Mouse (Mus musculus) heart, postnatal 25 days (tissue): ENCODE measurements around the gene Ap1g1. TPM values are rescaled to one million over a fixed set of nuclear protein-coding genes. Genes with fewer than 3 reads are reported as not detected.
"Not testable (repeated sequence)": the region's sequence is repeated elsewhere in the genome, so short reads cannot be mapped to it uniquely, and the experiment has no call there.

ENCODE experiments used
- DNase-seq: peaks from one replicate; pipeline ENCODE4 v3.0.0; 2022; ENCODE audit warnings: low spot score
- intact Hi-C: fragments of 180-260 bp; cut with DNase I; formaldehyde crosslinking; loops from one replicate; pipeline ENCODE4 v1.15.1; 2025
- total RNA-seq, 2 experiments: library from RNA; stranded (reverse); gene quantifications; 2 replicates each; pipeline ENCODE4 v1.2.3; 2021

Ap1g1 gene
- total RNA-seq, 2 experiments from 2014 or later, result 38.0 to 41.4 TPM

GRCm38 (mm10) chr8:109854522-109854921 is 76.2 kb downstream of the Ap1g1 start:
- DNase-seq, result no peak
- intact Hi-C loops, result loop anchor here (5.0 kb wide), 1 partner anchor 218 kb away; no protein-coding TSS in a partner anchor

GRCm38 (mm10) chr8:109855451-109855850 is 77.1 kb downstream of the Ap1g1 start:
- intact Hi-C loops, result no loop called here
- DNase-seq, result no peak

GRCm38 (mm10) chr8:109863398-109863797 is 85.0 kb downstream of the Ap1g1 start:
- peak; percentile 24 for DNase-seq
- intact Hi-C loops, result no loop called here

DNA sequence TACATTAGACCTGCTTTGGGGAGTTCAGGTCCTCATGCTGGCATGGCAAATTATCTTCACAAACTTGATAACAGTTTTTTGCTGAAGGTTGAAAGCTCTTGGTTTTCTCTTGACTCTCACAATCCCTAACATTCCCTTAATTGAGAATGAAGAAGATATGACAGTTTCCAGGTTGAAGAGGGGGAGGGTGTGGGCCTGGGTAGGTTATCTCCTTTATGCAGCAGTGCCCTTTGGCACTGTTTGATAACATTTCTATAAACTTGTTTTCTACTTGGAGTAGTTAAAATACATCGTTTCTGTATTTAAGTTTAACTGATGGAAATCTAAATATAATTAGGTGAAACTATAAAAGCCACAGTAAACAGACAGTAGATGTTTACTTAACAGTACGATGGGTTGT is 86.4 kb downstream of the Ap1g1 start:
- intact Hi-C loops, result loop anchor here (5.0 kb wide), 2 partner anchors 53 to 87 kb away; partner anchors contain the start of gene Ap1g1
- DNase-seq, result no peak

DNA sequence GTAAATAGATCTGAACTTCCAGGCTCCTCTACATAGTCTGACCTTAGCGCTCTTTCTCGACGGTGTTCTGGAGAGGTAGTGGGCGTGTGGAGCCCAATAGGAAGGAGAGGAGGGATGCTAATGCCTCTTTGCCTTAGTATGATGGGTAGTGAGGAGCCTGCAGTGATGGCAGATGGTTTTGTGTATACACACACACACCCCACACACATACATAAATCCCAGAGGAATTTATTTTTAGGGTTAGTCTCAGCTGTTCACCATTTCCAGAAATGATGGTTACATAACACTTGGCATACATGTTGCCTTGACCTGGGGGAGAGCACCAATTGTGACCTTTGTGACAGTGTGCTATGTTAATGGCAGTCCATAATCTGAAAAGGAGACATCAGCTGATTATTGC is 87.2 kb downstream of the Ap1g1 start:
- intact Hi-C loops, result loop anchor here (5.0 kb wide), 2 partner anchors 52 to 88 kb away; partner anchors contain the start of gene Ap1g1
- DNase-seq, result no peak

DNA sequence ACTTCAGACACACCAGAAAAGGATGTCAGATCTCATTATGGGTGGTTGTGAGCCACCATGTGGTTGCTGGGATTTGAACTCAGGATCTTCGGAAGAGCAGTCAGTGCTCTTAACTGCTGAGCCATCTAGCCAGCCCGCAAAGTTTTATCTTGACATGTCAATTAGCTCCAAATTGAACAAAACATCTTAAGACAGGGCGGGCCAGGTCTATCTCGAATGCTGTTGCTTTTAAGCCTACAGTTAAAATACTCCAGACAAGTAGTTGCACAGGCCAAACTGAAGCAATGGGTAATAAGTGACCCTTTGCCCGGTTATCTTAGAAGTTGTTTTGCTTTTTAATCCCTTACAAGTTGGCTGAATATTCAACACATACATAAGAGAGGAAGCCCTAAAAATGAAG is 88.3 kb downstream of the Ap1g1 start:
- DNase-seq, result no peak
- intact Hi-C loops, result loop anchor here (5.0 kb wide), 2 partner anchors 51 to 89 kb away; partner anchors contain the start of gene Ap1g1

DNA sequence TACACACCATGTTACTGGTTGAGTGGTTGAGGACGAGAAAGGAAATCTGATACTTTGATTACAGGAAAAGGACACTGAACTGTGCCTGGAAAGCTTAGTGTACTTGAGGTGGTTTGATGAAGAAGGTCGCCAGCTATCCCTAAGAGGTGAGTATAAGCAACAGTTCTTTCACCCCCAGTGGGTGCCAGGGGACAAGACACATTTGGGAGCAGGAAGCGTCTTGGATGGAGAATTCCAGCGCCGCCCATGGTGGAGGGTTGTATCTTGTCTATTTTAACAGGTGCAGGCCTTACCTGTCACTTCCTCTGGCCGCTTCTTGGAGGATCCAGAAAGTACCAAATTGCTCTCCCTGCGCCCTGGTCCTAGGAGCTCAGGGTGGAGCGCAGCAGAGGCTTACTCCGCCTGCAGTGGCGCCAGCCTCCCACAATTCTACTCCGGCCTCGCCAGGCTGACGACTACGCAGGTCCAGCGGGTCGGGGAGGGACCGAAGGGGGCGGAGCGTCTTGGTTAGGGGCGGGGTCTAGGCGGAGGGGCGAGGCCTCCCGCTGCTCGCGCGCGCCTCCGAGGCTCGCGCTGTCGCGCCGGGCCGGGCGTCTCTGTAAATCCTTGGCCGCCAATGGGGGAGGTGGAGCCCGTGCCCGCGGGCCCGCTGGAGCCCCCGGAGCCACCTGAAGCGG is 89.8 kb downstream of the Ap1g1 start, which contains the start of gene Phlpp2:
Phlpp2 (plus strand) TSS at position 540 of the 677 bp plus-strand sequence.
- intact Hi-C loops, result loop anchor here (5.0 kb wide), 2 partner anchors 49 to 91 kb away; partner anchors contain the start of gene Ap1g1

GRCm38 (mm10) chr8:109868680-109869361 is 90.5 kb downstream of the Ap1g1 start:
- intact Hi-C loops, result loop anchor here (5.0 kb wide), 2 partner anchors 48 to 92 kb away; partner anchors contain the start of gene Ap1g1
- DNase-seq, result peak; percentile 29

More for the DNA sequence above, 89.8 kb downstream of the Ap1g1 start, which contains the start of gene Phlpp2:
- DNase-seq, result peak; percentile 92

DNA sequence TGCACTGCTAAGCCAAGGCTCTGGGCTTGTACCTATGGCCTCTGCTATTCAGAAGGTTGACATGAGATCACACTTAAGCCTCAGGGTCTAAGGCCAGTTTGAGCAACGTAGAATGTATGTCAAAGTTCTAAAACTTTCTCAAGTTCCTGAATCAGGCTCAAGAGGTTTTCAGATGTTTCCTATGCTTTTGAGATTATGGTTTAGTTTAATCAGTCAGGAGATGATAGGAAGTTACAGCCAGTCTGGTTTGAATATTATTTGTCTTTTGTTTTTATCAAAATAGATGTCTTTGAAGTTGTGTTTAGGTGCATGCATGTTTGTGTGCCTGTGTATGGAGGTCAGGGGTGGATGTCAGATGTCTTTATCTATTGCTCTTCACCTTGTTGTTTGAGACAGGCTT is 92.7 kb downstream of the Ap1g1 start:
- no peak for DNase-seq

DNA sequence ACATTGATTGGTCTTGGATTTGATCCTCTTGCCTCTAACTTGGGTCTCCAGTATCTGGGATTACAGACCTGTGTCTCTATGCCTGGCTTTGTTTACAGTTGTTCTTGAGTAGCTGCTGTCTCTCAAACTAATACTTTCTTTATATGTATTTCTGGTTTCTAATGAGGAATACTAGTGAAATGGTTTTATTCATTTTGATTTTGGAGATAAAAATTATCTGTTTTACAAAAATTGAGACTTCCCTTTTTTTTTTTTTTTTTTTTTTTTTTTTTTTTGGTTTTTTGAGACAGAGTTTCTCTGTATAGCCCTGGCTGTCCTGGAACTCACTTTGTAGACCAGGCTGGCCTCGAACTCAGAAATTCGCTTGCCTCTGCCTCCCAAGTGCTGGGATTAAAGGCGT is 95.4 kb downstream of the Ap1g1 start:
- DNase-seq, intact Hi-C loops: not testable (repeated sequence)

More for the DNA sequence above, 92.7 kb downstream of the Ap1g1 start:
- intact Hi-C loops, result no loop called here

GRCm38 (mm10) chr8:109880012-109880662 is 101.8 kb downstream of the Ap1g1 start:
- DNase-seq, result no peak
- intact Hi-C loops, result no loop called here

DNA sequence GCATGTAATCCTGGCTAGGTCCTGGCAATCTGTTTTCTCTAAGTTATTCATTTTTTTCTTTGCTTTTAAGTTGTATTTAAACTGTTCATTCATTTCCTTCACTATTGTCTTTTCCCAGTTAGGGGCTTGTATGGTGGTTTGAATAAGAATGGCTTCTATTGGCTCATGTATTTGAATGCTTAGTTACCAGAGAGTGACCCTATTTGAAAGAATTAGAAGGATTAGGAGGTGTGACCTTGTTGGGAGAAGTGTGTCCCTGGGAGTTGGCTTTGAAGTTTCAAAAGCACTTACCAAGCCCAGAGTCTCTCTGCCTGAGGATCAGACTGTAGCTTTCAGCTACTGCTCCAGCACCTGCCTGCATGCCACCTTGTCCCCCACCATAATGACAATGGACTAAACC is 106.9 kb downstream of the Ap1g1 start:
- intact Hi-C loops, result no loop called here
- DNase-seq, result no peak

DNA sequence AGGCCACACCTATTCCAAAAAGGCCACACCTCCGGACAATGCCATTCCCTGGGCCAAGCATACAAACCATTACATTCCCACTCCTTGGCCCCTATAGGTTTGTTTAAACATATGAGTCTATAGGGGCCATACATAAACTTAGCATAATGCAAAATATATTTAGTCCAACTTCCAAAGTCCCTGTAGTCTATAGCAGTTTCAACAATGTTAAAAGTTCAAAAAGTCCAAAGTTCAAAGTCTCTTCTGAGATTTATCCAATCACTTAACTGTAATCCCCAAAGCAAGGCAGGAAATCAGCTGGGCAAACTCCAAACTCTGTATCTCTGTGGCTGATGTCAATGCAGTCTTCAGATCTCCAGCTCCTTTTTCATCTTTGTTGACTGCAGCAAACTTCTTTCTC is 110.9 kb downstream of the Ap1g1 start:
- intact Hi-C loops, result no loop called here
- no peak for DNase-seq

DNA sequence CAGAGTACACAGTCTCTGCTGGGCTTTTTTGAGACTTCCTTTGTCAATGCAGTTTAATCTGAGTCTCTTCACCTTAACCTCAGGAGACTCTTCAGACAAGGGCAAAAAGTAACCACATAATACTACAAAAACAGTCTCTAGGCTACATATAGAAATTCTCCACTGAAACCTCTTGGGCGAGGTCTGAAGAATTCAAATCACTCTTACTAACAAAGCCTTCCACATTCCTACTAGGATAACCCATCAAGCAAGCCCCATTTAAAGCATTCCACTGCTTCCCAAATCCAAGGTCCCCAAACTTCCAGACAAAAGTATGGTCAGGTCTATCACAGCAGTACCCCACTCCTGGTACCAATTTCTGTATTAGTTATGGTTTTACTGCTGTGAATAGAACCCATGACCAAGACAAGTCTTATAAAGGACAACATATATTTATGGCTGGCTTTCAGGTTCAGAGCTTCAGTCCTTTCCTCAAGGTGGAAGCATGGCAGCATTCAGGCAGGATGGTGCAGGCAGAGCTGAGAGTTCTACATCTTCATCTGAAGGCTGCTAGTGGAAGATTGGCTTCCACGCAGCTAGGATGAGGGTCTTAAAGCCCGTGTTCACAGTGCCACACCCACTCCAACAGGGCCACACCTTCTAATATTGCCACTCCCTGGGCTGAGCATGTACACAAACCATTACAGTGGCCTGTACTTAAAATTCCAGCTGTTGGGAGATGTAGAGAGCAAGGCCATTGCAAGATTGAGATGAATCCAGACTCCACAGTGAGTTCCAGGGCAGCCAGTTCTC is 112.6 kb downstream of the Ap1g1 start:
- DNase-seq, result no peak
- intact Hi-C loops, result no loop called here

DNA sequence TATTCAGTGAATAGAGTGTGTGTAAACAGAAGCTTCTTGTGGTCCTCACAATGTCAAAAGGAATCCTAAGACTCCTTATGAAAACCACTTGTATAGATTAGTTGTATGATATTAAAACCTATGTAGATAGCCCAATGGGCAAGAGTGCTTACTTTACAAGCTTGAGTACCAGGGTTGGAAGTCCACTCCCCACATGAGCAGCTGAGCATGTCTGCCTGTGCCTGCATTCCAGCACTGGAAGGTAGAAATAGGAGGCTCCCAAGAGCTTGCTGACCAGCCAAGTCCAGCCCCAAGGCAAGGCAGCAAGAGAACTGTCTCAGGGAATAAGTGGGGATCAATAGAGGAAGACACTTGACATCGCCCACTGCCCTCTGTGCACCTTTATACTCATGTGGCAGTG is 116.3 kb downstream of the Ap1g1 start:
- intact Hi-C loops, result no loop called here
- DNase-seq, result no peak

DNA sequence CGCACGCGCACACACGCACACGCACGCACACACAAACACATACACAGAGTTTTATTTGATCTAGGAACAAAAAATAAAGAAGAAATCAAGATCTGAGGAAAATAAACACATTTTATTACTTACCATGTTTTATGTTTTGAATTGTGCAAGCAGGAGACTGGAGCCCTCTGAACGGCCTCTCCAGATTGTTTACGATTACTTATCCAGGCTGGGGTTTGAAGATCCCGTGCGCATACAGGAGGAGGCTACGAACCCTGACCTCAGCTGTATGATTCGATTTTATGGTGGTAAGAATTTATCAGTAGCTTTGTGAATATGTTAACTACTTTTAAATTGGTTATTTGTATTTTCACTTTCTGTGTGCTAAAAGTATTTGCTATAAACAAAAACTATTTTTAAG is 117.0 kb downstream of the Ap1g1 start:
- intact Hi-C loops, result no loop called here
- no peak for DNase-seq

DNA sequence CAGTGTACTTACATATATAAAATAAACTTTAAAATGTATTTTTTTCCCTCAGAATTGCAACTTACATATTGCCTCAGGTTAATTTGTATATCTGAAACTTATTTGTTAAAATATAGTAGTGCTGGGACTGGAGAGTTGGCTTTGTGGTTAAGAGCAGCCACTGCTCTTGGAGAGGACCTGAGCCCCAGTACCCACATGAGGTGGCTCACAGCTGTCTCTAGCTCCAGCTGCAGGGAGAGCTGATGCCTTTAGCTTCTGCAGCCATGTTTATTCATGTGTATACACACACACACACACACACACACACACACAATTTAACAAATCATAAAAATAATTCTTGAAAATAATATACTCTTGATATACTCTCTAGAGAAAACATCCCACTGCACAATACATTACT is 124.0 kb downstream of the Ap1g1 start:
- DNase-seq, result no peak
- intact Hi-C loops, result no loop called here

DNA sequence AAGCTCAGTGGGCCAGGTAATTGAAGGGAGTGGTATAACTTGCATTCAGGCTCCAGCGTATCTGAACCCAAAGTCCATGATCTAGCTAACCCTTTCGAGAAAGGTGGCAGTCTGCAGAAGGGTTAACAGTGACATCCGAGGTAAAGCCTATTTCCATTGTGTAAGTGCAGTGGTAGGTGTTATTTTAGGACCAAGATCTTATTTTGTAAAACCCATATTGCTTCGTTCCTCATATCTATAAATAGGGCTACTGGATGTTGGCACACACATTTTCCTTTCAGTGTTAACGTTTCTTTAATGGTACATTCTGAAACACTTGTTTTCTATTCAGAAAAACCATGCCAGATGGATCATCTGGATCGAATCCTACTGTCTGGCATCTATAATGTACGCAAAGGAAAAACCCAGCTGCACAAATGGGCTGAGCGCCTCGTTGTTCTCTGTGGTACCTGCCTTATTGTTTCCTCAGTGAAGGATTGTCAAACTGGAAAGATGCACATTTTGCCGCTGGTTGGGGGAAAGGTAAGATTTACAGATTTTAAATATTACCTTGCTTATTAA is 125.6 kb downstream of the Ap1g1 start:
- intact Hi-C loops, result no loop called here
- DNase-seq, result no peak

GRCm38 (mm10) chr8:109904928-109905668 is 126.7 kb downstream of the Ap1g1 start:
- intact Hi-C loops, result no loop called here
- no peak for DNase-seq
